Mouse (Mus musculus) right cerebral cortex, postnatal 10 days (tissue): ENCODE measurements around the gene Spata21.
"Not testable (repeated sequence)": the region's sequence is repeated elsewhere in the genome, so short reads cannot be mapped to it uniquely, and the experiment has no call there.

Experiments used
- DNase-seq, 2 experiments: peaks; one replicate each; pipeline ENCODE4 v3.0.0; 2021; ENCODE audit warnings: low spot score in 2 of 2

Spata21 gene

GRCm38 (mm10) chr4:141129190-141129710 lies 41.1 kb downstream of the Spata21 start:
- no peak for DNase-seq

GRCm38 (mm10) chr4:141130704-141131342 lies 42.7 kb downstream of the Spata21 start:
- peak; percentile 57 to 68 for DNase-seq

DNA sequence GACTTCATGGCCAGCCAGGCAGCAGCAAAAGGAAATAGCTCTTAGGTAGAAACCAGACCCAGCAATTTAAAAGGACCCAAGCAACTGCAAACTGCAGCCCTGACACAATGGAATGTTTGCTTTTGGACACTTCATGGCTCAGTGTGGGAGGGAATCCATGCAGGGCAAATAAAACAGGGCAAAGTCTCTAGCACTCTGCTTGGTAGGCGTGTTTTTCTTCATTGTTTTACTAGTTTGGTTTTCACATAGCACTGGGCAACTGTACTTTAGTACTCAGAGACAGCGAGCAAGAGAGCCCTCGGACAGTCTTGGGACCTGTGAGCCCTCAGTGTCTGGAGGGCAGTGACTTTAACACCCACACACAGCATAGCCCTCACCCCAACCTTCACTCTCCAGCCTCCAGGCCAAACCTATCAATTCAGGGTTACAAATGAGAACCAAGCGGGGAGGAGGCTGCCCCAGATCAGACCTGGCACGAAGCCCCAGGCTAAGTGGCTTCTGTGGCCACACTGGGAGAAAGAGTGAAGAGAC lies 43.5 kb downstream of the Spata21 start:
- no peak for DNase-seq

DNA sequence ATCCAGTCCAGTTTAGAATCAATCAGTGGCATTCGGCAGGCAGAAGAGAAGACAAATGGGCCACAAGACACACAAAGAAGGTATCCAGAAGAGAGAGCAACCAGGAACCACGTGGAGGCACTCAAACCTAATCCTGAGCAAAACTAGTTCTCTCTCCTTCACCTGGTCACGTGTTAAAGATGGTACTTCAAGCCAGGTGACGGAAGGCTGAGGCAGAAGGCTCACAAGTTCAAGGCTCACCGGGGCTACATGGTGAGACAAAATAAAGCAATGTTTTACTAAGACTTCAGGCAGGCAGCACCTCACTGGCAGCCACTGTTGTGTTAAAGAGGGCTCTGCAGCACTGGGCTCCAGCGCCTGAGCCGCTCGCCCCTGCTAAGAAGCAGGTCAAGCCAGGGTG lies 44.1 kb downstream of the Spata21 start:
- no peak for DNase-seq

DNA sequence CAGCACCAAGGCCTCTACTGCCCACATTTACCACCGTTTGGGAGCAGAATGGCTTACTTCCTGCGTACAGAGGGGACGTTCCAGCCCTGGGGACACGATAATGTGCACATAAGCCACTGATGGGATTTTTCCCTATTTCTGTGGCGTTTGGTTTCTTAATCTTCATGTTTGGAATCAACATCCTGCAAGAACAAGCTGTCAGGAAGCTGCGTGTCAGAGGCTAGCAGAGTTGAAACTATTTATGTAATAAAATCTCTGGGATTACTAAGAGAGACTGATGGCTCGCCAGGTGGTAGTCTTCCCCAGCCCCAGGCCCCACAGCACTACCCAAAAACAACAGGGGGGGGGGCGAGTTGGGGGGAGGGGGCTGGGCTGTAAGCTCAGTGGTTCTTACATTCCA lies 45.1 kb downstream of the Spata21 start:
- no peak for DNase-seq

DNA sequence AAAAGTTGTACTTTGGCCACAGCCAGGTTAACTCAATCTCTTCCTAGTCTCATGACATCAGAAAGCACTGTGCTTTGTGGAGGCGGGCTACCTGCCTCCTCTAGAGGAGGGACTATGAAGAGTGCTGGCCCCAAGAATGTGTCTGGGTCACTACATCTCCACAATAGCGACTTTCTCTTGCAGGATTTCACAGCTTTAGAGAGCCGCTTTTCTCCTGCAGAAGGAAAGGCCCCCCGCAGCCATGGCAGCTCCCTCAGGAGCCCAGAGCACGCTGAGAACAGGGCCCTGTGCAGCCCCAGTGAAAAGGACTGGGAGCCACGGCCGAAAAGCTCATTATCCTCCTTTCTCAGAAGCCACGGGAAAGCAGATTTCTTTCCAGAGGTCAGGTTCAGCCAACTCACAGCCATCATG lies 45.9 kb downstream of the Spata21 start:
- peak; percentile 57 to 69 for DNase-seq

DNA sequence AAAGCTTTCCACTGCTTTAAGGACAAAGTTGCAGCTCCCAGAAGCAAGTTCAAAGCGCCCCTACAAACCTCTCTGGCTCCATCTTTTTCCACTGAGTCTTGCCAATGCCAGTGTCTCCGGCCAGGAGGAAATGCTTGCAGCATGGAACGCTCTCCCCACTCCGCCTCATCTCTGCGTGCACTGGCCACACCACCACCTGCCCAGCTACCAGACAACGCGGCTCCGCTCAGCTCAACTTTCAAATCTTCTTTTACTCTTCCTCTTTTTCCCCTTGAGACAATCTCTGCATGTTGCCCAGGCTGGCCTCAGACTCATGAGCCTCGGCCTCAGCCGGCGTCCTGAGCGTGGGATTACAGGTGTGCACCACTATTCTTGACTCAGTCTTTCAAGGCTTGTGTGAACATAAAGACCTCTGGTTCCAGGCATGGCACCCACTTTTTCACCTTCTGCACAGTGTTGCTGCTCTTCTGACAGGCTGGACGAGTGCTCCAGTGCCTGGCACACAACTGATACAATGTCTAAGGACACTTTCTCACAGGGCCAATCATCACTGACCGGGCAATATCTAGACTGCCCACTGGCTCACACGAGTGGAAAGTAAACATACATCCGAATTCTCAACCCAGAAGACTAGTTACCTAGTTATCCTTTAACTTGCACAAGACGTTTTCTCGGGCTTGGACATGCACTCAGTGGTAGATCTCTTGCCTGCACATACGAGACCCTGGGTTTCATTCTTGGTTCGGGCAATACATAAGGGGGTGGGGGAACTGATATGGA lies 46.8 kb downstream of the Spata21 start:
- DNase-seq: peak in 1 of 2 experiments; percentile 51

DNA sequence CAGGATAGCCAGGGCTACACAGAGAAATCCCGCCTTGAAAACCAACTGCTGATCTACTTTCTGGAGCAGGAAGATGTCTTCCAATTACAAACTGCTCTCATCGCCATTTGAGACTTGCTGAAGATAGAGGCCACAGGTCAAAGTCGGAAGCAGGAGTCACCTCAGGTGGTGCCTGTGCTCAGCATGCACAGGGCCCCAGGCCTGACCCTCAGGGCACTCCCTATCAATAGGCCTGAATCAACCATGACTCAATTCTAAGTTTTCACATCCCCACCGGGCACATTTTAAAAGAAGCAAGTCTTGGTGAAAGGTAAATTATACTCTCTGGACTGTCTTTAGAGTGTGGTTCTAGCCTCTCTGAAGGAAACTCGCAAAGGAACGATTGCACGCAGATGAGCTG lies 48.0 kb downstream of the Spata21 start:
- no peak for DNase-seq

DNA sequence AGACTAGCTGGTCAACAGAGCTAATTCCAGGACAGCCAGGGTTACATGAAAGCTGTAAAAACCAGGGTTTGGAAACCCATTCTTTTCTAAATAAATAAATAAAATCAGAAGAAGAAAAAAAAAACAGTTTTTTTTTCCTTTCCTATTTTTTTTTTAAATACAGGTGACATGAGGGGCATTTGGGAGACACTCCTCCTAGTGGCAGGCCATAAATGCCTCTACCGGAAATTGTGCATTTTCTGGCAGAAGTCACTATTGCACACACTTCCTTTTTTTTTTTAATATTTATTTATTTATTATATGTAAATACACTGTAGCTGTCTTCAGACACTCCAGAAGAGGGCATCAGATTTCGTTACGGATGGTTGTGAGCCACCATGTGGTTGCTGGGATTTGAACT lies 49.6 kb downstream of the Spata21 start:
- not testable (repeated sequence) for DNase-seq

- no peak for DNase-seq
Measured at GRCm38 (mm10) chr4:141138425-141139115, 50.4 kb downstream of the Spata21 start.

GRCm38 (mm10) chr4:141139116-141139970 lies 51.2 kb downstream of the Spata21 start, which contains the start of gene Szrd1:
TSS of gene Szrd1 (minus strand) at chr4:141139775.
- peak; percentile 99 to 100 for DNase-seq

DNA sequence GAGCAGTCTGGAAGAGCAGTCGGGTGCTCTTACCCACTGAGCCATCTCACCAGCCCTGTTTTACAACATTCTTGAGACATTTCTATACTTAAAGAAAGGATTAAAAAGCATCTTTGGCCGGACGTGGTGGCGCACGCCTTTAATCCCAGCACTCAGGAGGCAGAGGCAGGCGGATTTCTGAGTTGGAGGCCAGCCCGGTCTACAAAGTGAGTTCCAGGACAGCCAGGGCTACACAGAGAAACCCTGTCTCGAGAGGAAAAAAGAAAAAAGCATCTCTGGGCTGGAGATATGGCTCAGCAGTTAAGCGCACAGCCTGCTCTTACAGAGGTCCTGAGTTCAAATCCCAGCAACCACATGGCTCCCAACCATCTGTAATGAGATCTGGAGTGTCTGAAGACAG lies 52.2 kb downstream of the Spata21 start:
- not testable (repeated sequence) for DNase-seq

DNA sequence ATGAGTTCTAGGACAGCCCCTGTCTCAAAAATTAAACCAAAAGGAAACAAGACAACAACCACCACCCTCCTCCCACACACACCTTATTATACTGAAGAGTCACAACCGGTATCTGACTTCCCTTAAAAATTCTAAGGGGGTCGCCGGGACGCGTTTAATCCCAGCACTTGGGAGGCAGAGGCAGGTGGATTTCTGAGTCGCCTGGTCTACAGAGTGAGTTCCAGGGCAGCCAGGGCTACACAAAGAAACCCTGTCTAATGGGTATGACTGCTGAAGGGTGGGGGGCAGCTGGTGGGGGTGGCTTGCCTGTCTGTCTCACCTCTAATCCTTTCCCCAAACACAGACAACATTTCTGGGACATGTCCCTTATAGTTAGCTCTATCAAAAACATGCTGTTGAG lies 52.8 kb downstream of the Spata21 start:
- no peak for DNase-seq

DNA sequence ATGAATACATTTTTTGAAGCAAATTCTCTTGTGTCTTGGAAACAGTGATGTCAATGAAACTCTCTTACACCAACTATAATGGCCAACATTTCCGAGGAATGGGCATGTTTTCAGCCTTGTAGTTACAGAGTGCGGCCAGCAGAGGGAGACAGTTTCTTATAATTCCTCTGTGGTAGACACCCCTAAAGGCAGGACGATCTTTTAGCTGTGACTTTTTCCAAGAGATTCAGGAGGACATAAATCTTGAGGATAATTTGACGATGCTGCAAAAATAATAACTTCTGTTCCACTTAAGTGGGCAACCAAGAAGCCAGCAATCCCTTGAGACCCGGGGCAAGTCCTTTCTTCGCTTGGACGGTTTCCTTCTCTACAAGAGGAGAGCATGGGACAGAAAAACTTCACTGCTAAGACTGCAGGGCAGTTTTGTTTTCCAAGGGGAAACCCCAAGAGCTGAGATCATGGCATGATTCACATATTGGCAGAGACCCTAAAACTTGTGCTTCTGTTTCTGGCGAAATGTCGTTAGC lies 54.2 kb downstream of the Spata21 start:
- DNase-seq: peak; percentile 80 to 85

DNA sequence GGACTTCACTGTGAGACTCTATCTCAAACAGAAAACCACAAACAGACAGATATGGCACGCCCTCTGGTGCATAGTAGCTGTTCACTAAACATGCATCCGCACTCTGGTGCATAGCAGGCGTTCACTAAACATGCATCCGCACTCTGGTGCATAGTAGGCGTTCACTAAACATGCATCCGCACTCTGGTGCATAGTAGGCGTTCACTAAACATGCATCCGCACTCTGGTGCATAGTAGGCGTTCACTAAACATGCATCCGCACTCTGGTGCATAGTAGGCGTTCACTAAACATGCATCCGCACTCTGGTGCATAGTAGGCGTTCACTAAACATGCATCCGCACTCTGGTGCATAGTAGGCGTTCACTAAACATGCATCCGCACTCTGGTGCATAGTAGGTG lies 57.0 kb downstream of the Spata21 start:
- DNase-seq: not testable (repeated sequence)

DNA sequence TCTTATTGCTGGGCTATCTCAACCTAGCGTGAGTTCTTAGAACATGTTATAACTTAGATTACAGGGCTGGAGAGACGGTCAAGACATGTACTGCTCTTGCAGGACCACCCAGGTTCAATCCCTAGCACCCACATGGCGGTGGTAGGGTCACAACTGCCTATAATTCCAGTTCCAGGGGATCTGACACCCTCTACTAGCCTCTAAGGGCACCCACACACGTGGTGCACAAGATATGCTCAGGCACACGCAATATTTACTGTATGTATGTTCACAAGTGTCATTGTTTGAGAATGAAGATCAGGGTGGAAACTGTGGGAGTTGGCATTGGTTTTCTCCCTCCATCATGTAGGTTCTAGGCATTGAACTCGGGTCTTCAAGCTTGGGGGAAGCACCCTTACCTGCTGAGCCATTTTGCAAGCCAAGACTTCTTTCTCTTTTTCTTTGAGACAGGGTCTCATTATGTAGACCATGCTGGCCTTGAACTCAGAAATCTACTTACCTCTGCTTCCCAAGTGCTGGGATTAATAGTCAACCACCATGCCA lies 58.4 kb downstream of the Spata21 start:
- no peak for DNase-seq

DNA sequence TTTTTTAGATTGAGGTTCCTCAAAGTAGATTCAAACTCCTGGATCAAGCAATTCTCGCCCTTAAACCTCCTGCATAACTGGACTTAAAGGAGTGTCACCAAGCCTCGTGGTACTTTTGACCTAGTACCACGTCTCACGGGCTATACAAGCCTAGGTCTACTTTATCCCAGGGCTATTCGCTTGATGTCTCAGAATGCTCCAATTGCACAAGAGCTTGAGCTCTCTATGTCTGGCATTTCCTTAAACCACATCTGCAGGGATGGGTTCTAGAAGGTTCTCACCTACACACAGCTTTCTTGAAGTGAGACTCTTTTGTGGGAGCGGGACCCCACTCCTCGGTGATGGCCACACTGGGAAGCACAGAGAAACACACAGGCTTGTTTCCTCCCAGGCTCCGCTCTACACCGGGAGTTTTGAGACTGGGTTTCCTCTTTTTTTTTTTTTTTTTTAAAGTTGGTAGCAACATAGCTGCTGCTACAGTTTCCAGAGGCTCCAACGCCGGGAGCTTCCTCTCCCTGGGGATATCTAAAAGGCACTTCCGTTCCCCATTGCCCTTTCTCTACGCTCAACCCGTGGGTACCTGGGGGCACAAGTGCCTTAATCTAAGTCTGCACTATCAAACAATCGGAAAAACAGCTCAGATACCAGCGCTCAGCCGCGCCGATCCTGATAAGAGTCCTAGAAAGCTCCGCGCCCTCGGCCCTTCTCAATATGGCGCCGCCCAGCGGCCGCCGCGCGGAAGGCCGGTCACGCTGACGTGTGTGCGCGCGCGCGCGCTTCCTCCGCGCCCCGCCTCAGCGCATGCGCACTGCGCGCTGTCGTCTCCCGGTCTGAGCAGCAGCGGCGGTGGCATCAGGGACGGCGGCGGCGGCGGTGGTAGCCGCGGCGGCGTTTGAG lies 59.2 kb downstream of the Spata21 start, which contains the start of gene Fbxo42:
TSS of gene Fbxo42 (plus strand) at position 802 of the 897 bp plus-strand sequence.
- peak; percentile 94 to 96 for DNase-seq

DNA sequence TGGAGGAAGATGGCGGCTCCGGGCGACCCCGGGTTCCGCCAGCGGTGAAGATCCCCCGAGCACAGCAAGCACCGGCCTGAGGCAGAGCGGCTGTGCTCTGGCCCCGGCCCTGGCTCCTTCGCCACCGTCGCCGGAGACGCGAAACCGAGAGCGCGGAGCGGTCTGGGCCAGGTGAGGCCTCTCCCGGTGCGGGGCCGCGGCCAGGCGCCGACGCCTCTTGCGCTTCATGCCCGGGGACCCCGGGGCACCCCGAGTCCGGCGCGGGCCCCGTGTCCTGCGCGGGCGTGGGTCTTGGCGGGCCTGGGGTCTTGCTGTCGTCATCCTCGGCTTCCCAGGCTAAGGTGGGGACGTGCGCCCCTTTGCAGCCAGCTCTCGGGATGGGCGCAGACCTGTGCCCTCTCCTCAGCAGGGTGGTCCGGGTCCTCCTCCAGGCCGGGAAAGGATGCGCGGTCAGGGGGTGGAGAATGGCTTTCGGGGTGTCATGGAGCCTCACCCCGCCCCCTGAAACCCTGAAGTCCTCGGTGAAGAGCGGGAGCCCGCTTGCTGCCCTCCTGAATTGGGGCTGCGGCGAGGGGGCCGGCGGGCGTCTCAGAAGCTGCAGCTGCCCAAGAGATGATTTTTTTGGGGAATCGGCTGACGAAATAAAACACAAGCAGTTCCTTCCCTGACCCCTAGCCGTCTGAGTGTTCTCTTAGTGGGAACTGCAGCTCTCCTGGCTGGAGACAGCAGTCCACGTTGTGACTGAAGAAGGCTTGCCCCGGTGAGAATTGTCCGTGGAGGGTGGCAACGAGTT lies 60.1 kb downstream of the Spata21 start:
- peak; percentile 50 to 55 for DNase-seq

- no peak for DNase-seq
Measured at GRCm38 (mm10) chr4:141149116-141149515, 61.0 kb downstream of the Spata21 start.
